Mouse (Mus musculus) forebrain, embryonic 12.5 days (tissue): ENCODE data around the gene Fbxo44. TPM values are rescaled to one million over a fixed set of nuclear protein-coding genes. Genes with fewer than 3 reads are reported as not detected.
"Not testable (repeated sequence)": the region's sequence is repeated elsewhere in the genome, so short reads cannot be mapped to it uniquely, and the experiment has no call there.

Experiments used
- ATAC-seq: fragments of 200-750 bp; cut with Nextera tagmentation; 2 replicates; pipeline ENCODE4 v1.8.0; 2017; ENCODE audit warnings: moderate TSS enrichment; ENCODE audit not compliant: low FRiP score
- H3K27ac ChIP-seq: fragments of 300-500 bp; sonication (generic); 2 replicates; pipeline ENCODE4 v1.5.1; 2016; ENCODE audit warnings: mild to moderate bottlenecking
- H3K27me3 ChIP-seq: fragments of 300-500 bp; sonication (generic); 2 replicates; pipeline ENCODE4 v1.6.1; 2016; ENCODE audit warnings: mild to moderate bottlenecking
- H3K36me3 ChIP-seq: fragments of 300-500 bp; sonication (generic); replicated peaks from 2 replicates; pipeline ENCODE4 v1.6.1; 2016; ENCODE audit warnings: mild to moderate bottlenecking
- H3K4me1 ChIP-seq: fragments of 300-500 bp; sonication (generic); 2 replicates; pipeline ENCODE4 v1.6.1; 2016
- H3K4me2 ChIP-seq: fragments of 300-500 bp; sonication (generic); 2 replicates; pipeline ENCODE4 v1.6.1; 2016; ENCODE audit warnings: mild to moderate bottlenecking, moderate library complexity
- H3K4me3 ChIP-seq: fragments of 300-500 bp; sonication (generic); replicated peaks from 2 replicates; pipeline ENCODE4 v1.5.1; 2016; ENCODE audit warnings: mild to moderate bottlenecking
- H3K9ac ChIP-seq: fragments of 300-500 bp; sonication (generic); 2 replicates; pipeline ENCODE4 v1.6.1; 2016; ENCODE audit warnings: mild to moderate bottlenecking
- H3K9me3 ChIP-seq: fragments of 300-500 bp; sonication (generic); 2 replicates; pipeline ENCODE4 v1.6.1; 2016
- WGBS: fragments of 180-500 bp; shearing (Covaris S2); methylation state at CpG from one replicate; pipeline ENCODE4 v1.1.7; 2016; 5-methylcytosine and 5-hydroxymethylcytosine counted together
- polyA plus RNA-seq: library from polyadenylated mRNA; unstranded; fragments of >200 nt; fragmentation: Nextera tagmentation; extraction: Ambion mirVana; gene quantifications from 2 replicates; pipeline ENCODE4 v1.2.1, GENCODE M21; 2016

Gene Fbxo44
- polyA plus RNA-seq, 1 experiment from 2014 or later, result 60.5 TPM

- no peak overlapping the region for H3K4me3 ChIP-seq
- no peaks in the 10 kb centered on the region for H3K27me3 ChIP-seq
- H3K27ac ChIP-seq, result peak overlapping the region; percentile 77
- H3K4me1 ChIP-seq, result peaks cover 29% of the 10 kb centered on the region
- no peak overlapping the region for H3K4me2 ChIP-seq
- H3K36me3 ChIP-seq, result no peaks in the 10 kb centered on the region
- WGBS, result 82% methylated on average over 4 of the region's 4 CpGs
- no peaks in the 10 kb centered on the region; the same call in 1 of the 2 replicates for H3K9me3 ChIP-seq
- H3K9ac ChIP-seq, result no peak overlapping the region
- no peak for ATAC-seq
Measured at GRCm38 (mm10) chr4:148121362-148121761, 38.9 kb downstream of the Fbxo44 start.

GRCm38 (mm10) chr4:148120555-148120954, 39.7 kb downstream of the Fbxo44 start:
- WGBS, result 83% methylated on average over 9 of the region's 9 CpGs
- H3K4me1 ChIP-seq, result peaks cover 32% of the 10 kb centered on the region
- no peak overlapping the region for H3K4me3 ChIP-seq
- 0 out of 2 replicates have a peak, but pooled peaks cover 4% of the 10 kb centered on the region for H3K27me3 ChIP-seq
- no peak overlapping the region for H3K4me2 ChIP-seq
- peak overlapping the region; percentile 31; the same call in 1 of the 2 replicates for H3K27ac ChIP-seq
- ATAC-seq, result no peak
- H3K36me3 ChIP-seq, result no peaks in the 10 kb centered on the region
- no peaks in the 10 kb centered on the region; the same call in 1 of the 2 replicates for H3K9me3 ChIP-seq
- no peak overlapping the region for H3K9ac ChIP-seq

- H3K9ac ChIP-seq, H3K9me3 ChIP-seq, H3K27me3 ChIP-seq, H3K36me3 ChIP-seq, H3K27ac ChIP-seq, H3K4me3 ChIP-seq, ATAC-seq, H3K4me2 ChIP-seq: not testable (repeated sequence)
- H3K4me1 ChIP-seq, result peaks cover 38% of the 10 kb centered on the region
- 86% methylated on average over 9 of the region's 9 CpGs for WGBS
Measured at GRCm38 (mm10) chr4:148119578-148119977, 40.7 kb downstream of the Fbxo44 start.

GRCm38 (mm10) chr4:148117392-148117791, 42.9 kb downstream of the Fbxo44 start:
- no peak overlapping the region for H3K4me2 ChIP-seq
- 0 out of 2 replicates have a peak, but pooled peaks cover 8% of the 10 kb centered on the region for H3K27me3 ChIP-seq
- H3K36me3 ChIP-seq, result 0 out of 2 replicates have a peak, but pooled peaks cover 3% of the 10 kb centered on the region
- H3K4me3 ChIP-seq, result no peak overlapping the region
- no peak for ATAC-seq
- no peak overlapping the region for H3K27ac ChIP-seq
- WGBS, result 74% methylated on average over 4 of the region's 4 CpGs
- H3K4me1 ChIP-seq, result peaks cover 25% of the 10 kb centered on the region
- H3K9ac ChIP-seq, result no peak overlapping the region
- H3K9me3 ChIP-seq, result no peaks in the 10 kb centered on the region; the same call in 1 of the 2 replicates

- H3K36me3 ChIP-seq, result 0 out of 2 replicates have a peak, but pooled peaks cover 4% of the 10 kb centered on the region
- H3K27ac ChIP-seq, result no peak overlapping the region
- ATAC-seq, result no peak
- no peak overlapping the region for H3K4me3 ChIP-seq
- no peaks in the 10 kb centered on the region; the same call in 1 of the 2 replicates for H3K9me3 ChIP-seq
- H3K9ac ChIP-seq, result no peak overlapping the region
- no peak overlapping the region for H3K4me2 ChIP-seq
- peaks cover 18% of the 10 kb centered on the region for H3K4me1 ChIP-seq
- H3K27me3 ChIP-seq, result 0 out of 2 replicates have a peak, but pooled peaks cover 8% of the 10 kb centered on the region
- 77% methylated on average over 4 of the region's 4 CpGs for WGBS
Measured at GRCm38 (mm10) chr4:148116657-148117056, 43.6 kb downstream of the Fbxo44 start.

GRCm38 (mm10) chr4:148115467-148115866, 44.8 kb downstream of the Fbxo44 start:
- H3K9ac ChIP-seq, result peak overlapping the region; percentile 36; the same call in 1 of the 2 replicates
- WGBS, result 6% methylated on average over 15 of the region's 15 CpGs
- H3K4me1 ChIP-seq, result peaks cover 11% of the 10 kb centered on the region
- H3K4me2 ChIP-seq, result peak overlapping the region; percentile 34; the same call in 1 of the 2 replicates
- 0 out of 2 replicates have a peak, but pooled peaks cover 8% of the 10 kb centered on the region for H3K27me3 ChIP-seq
- H3K9me3 ChIP-seq, result no peaks in the 10 kb centered on the region; the same call in 1 of the 2 replicates
- H3K36me3 ChIP-seq, result 0 out of 2 replicates have a peak, but pooled peaks cover 4% of the 10 kb centered on the region
- peak; percentile 36; the same call in 1 of the 2 replicates for ATAC-seq
- no peak overlapping the region for H3K27ac ChIP-seq
- H3K4me3 ChIP-seq, result no peak overlapping the region

GRCm38 (mm10) chr4:148114758-148115391, 45.4 kb downstream of the Fbxo44 start:
- ATAC-seq, result peak; percentile 80
- Histone ChIP-seq H3K9me3 (no peaks in the 10 kb centered on the region; the same call in 1 of the 2 replicates), H3K4me1 (peaks cover 11% of the 10 kb centered on the region), H3K4me3 (no peak overlapping the region), H3K36me3 (peaks cover 4% of the 10 kb centered on the region; the same call in 1 of the 2 replicates), H3K9ac (peak overlapping the region; percentile 36; the same call in 1 of the 2 replicates), H3K27me3 (0 out of 2 replicates have a peak, but pooled peaks cover 8% of the 10 kb centered on the region), H3K4me2 (peak overlapping the region; percentile 34), H3K27ac (peak overlapping the region; percentile 69; the same call in 1 of the 2 replicates)
- 3% methylated on average over 15 of the region's 15 CpGs for WGBS

GRCm38 (mm10) chr4:148112519-148112918, 47.8 kb downstream of the Fbxo44 start:
- no peak overlapping the region for H3K27ac ChIP-seq
- no peaks in the 10 kb centered on the region; the same call in 1 of the 2 replicates for H3K9me3 ChIP-seq
- peaks cover 6% of the 10 kb centered on the region for H3K36me3 ChIP-seq
- ATAC-seq, result no peak
- H3K4me2 ChIP-seq, result no peak overlapping the region
- 0 out of 2 replicates have a peak, but pooled peaks cover 8% of the 10 kb centered on the region for H3K27me3 ChIP-seq
- H3K4me1 ChIP-seq, result peaks cover 11% of the 10 kb centered on the region
- H3K9ac ChIP-seq, result no peak overlapping the region
- H3K4me3 ChIP-seq, result no peak overlapping the region
- 88% methylated on average over 12 of the region's 12 CpGs for WGBS

- Histone ChIP-seq H3K9me3 (no peaks in the 10 kb centered on the region), H3K4me3 (no peak overlapping the region), H3K27me3 (no peaks in the 10 kb centered on the region), H3K4me2 (no peak overlapping the region), H3K27ac (no peak overlapping the region), H3K9ac (no peak overlapping the region), H3K36me3 (peaks cover 6% of the 10 kb centered on the region), H3K4me1 (no peaks in the 10 kb centered on the region)
- WGBS, result 85% methylated on average over 5 of the region's 5 CpGs
- ATAC-seq, result no peak
Measured at GRCm38 (mm10) chr4:148109215-148109614, 51.1 kb downstream of the Fbxo44 start.

- Histone ChIP-seq H3K9ac (no peak overlapping the region), H3K9me3 (no peaks in the 10 kb centered on the region), H3K4me1 (no peaks in the 10 kb centered on the region), H3K4me2 (no peak overlapping the region), H3K27me3 (no peaks in the 10 kb centered on the region), H3K4me3 (no peak overlapping the region), H3K27ac (no peak overlapping the region), H3K36me3 (peaks cover 6% of the 10 kb centered on the region)
- 69% methylated on average over 7 of the region's 7 CpGs for WGBS
- no peak for ATAC-seq
Measured at GRCm38 (mm10) chr4:148108565-148109100, 51.6 kb downstream of the Fbxo44 start.

GRCm38 (mm10) chr4:148107621-148108291, 52.5 kb downstream of the Fbxo44 start:
- H3K36me3 ChIP-seq, result peaks cover 6% of the 10 kb centered on the region
- 81% methylated on average over 22 of the region's 22 CpGs for WGBS
- H3K4me2 ChIP-seq, result no peak overlapping the region
- no peaks in the 10 kb centered on the region for H3K27me3 ChIP-seq
- no peaks in the 10 kb centered on the region for H3K9me3 ChIP-seq
- no peaks in the 10 kb centered on the region for H3K4me1 ChIP-seq
- H3K9ac ChIP-seq, result no peak overlapping the region
- H3K27ac ChIP-seq, result 0 out of 2 replicates have a peak overlapping the region, but pooled peaks have one; percentile 54
- no peak for ATAC-seq
- H3K4me3 ChIP-seq, result no peak overlapping the region

GRCm38 (mm10) chr4:148104146-148104545, 56.1 kb downstream of the Fbxo44 start:
- no peak for ATAC-seq

More at GRCm38 (mm10) chr4:148104146-148104545, 56.1 kb downstream of the Fbxo44 start:
- Histone ChIP-seq H3K4me1 (peaks cover 14% of the 10 kb centered on the region), H3K4me2 (no peak overlapping the region), H3K4me3 (no peak overlapping the region), H3K36me3 (no peaks in the 10 kb centered on the region; the same call in none of the 2 replicates), H3K27ac (no peak overlapping the region), H3K27me3 (peaks cover 7% of the 10 kb centered on the region; the same call in 1 of the 2 replicates), H3K9me3 (no peaks in the 10 kb centered on the region), H3K9ac (no peak overlapping the region)
- WGBS, result 95% methylated on average over 3 of the region's 3 CpGs
